Mouse (Mus musculus) macrophage (primary cell): ENCODE results near the gene Sart3. TPM values are rescaled to one million over a fixed set of nuclear protein-coding genes. Genes with fewer than 3 reads are reported as not detected.
A peak's percentile ranks its signal among the peaks of the same experiment; 100 is the strongest.

ENCODE experiments used
- H3K27ac ChIP-seq: fragments of 350-480 bp; formaldehyde crosslinking; 2 replicates; pipeline ENCODE4 v1.9.0; 2021
- H3K36me3 ChIP-seq: fragments of 350-480 bp; formaldehyde crosslinking; 2 replicates; pipeline ENCODE4 v1.9.0; 2021; ENCODE audit errors: inconsistent target
- H3K4me3 ChIP-seq: fragments of 350-480 bp; formaldehyde crosslinking; 2 replicates; pipeline ENCODE4 v1.9.0; 2021; ENCODE audit errors: inconsistent target
- H3K79me2 ChIP-seq: fragments of 350-480 bp; formaldehyde crosslinking; 2 replicates; pipeline ENCODE4 v1.9.0; 2021; ENCODE audit errors: inconsistent target
- WGBS: methylation state at CpG from one replicate; pipeline ENCODE4 v1.1.7; 2026; ENCODE audit warnings: inconsistent platforms; ENCODE audit not compliant: missing documents; 5-methylcytosine and 5-hydroxymethylcytosine counted together
- polyA plus RNA-seq: library from polyadenylated mRNA; stranded (reverse); fragments of 250-400 nt; gene quantifications from 3 replicates; pipeline ENCODE4 v1.2.4, GENCODE M21; 2018; ENCODE audit warnings: inconsistent platforms

Sart3 gene
- polyA plus RNA-seq, 1 experiment from 2014 or later: 19.3 TPM

GRCm38 (mm10) chr5:113765641-113766526 is 6.4 kb downstream of the Sart3 start:
- peaks cover 87% of the 10 kb centered on the region for H3K79me2 ChIP-seq
- WGBS: 81% methylated on average over 13 of the region's 13 CpGs
- peaks cover 9% of the 10 kb centered on the region; the same call in 1 of the 2 replicates for H3K36me3 ChIP-seq
- H3K4me3 ChIP-seq: no peak overlapping the region
- H3K27ac ChIP-seq: no peak overlapping the region

- Histone ChIP-seq H3K36me3 (peaks cover 20% of the 10 kb centered on the region; the same call in 1 of the 2 replicates), H3K27ac (no peak overlapping the region), H3K79me2 (peaks cover 76% of the 10 kb centered on the region), H3K4me3 (no peak overlapping the region)
- WGBS: 95% methylated on average over 7 of the region's 7 CpGs
Observed at GRCm38 (mm10) chr5:113764426-113764825, 7.9 kb downstream of the Sart3 start.

- 53% methylated on average over 2 of the region's 2 CpGs for WGBS
- Histone ChIP-seq H3K4me3 (no peak overlapping the region), H3K79me2 (peaks cover 62% of the 10 kb centered on the region), H3K27ac (peak overlapping the region; percentile 27; the same call in 1 of the 2 replicates), H3K36me3 (peaks cover 46% of the 10 kb centered on the region)
Observed at GRCm38 (mm10) chr5:113761585-113761984, 10.7 kb downstream of the Sart3 start.

- 94% methylated on average over 14 of the region's 15 CpGs for WGBS
- Histone ChIP-seq H3K27ac (no peak overlapping the region), H3K36me3 (peaks cover 100% of the 10 kb centered on the region), H3K79me2 (peaks cover 18% of the 10 kb centered on the region; the same call in 1 of the 2 replicates), H3K4me3 (no peak overlapping the region)
Observed at GRCm38 (mm10) chr5:113755347-113756030, 16.8 kb downstream of the Sart3 start.

- H3K79me2 ChIP-seq: no peaks in the 10 kb centered on the region
- no peak overlapping the region for H3K4me3 ChIP-seq
- peaks cover 100% of the 10 kb centered on the region for H3K36me3 ChIP-seq
- no peak overlapping the region for H3K27ac ChIP-seq
- 79% methylated on average over 9 of the region's 9 CpGs for WGBS
Observed at GRCm38 (mm10) chr5:113751521-113752157, 20.7 kb downstream of the Sart3 start.

GRCm38 (mm10) chr5:113748556-113749331 is 23.6 kb downstream of the Sart3 start:
- Histone ChIP-seq H3K27ac (no peak overlapping the region), H3K36me3 (peaks cover 100% of the 10 kb centered on the region), H3K4me3 (no peak overlapping the region), H3K79me2 (no peaks in the 10 kb centered on the region)
- WGBS: 96% methylated on average over 13 of the region's 13 CpGs

GRCm38 (mm10) chr5:113747629-113748028 is 24.7 kb downstream of the Sart3 start:
- WGBS: 100% methylated on average over 5 of the region's 5 CpGs
- no peaks in the 10 kb centered on the region for H3K79me2 ChIP-seq
- peaks cover 100% of the 10 kb centered on the region for H3K36me3 ChIP-seq

GRCm38 (mm10) chr5:113737607-113738237 is 34.6 kb downstream of the Sart3 start:
- Histone ChIP-seq H3K4me3 (no peak overlapping the region), H3K36me3 (peaks cover 43% of the 10 kb centered on the region; the same call in 1 of the 2 replicates), H3K79me2 (peaks cover 10% of the 10 kb centered on the region; the same call in 1 of the 2 replicates), H3K27ac (no peak overlapping the region)
- 94% methylated on average over 10 of the region's 11 CpGs for WGBS

More at GRCm38 (mm10) chr5:113747629-113748028, 24.7 kb downstream of the Sart3 start:
- no peak overlapping the region for H3K4me3 ChIP-seq
- H3K27ac ChIP-seq: no peak overlapping the region

- WGBS: 62% methylated on average over 15 of the region's 15 CpGs
- Histone ChIP-seq H3K36me3 (peaks cover 35% of the 10 kb centered on the region; the same call in 1 of the 2 replicates), H3K27ac (no peak overlapping the region), H3K4me3 (peak overlapping the region; percentile 79), H3K79me2 (peaks cover 10% of the 10 kb centered on the region; the same call in 1 of the 2 replicates)
Observed at GRCm38 (mm10) chr5:113736522-113737164, 35.7 kb downstream of the Sart3 start.

- WGBS: 1% methylated on average over 8 of the region's 10 CpGs
- Histone ChIP-seq H3K4me3 (peak overlapping the region; percentile 79), H3K36me3 (peaks cover 32% of the 10 kb centered on the region; the same call in 1 of the 2 replicates), H3K79me2 (peaks cover 10% of the 10 kb centered on the region; the same call in 1 of the 2 replicates), H3K27ac (peak overlapping the region; percentile 15; the same call in 1 of the 2 replicates)
Observed at GRCm38 (mm10) chr5:113736113-113736502, 36.2 kb downstream of the Sart3 start.

GRCm38 (mm10) chr5:113735345-113736112 is 36.8 kb downstream of the Sart3 start, which contains the start of gene Ficd:
Gene Ficd, plus strand, starts transcription at chr5:113735803.
- Histone ChIP-seq H3K27ac (peak within 1 kb of the TSS; percentile 32), H3K4me3 (peak within 1 kb of the TSS; percentile 79), H3K36me3 (peaks cover 26% of the 10 kb centered on the region; the same call in 1 of the 2 replicates), H3K79me2 (peaks cover 10% of the 10 kb centered on the region; the same call in 1 of the 2 replicates)
- WGBS: 2% methylated on average over 69 of the region's 71 CpGs

GRCm38 (mm10) chr5:113735023-113735344 is 37.3 kb downstream of the Sart3 start:
- peak overlapping the region; percentile 32; the same call in 1 of the 2 replicates for H3K27ac ChIP-seq
- peaks cover 10% of the 10 kb centered on the region; the same call in 1 of the 2 replicates for H3K79me2 ChIP-seq
- H3K4me3 ChIP-seq: peak overlapping the region; percentile 32
- H3K36me3 ChIP-seq: peaks cover 21% of the 10 kb centered on the region; the same call in 1 of the 2 replicates
- WGBS: 36% methylated on average over 7 of the region's 7 CpGs
